Mouse (Mus musculus): ENCODE results near the gene Cldn18.

GRCm38 (mm10) chr9:99706264-99706663 lies 10.8 kb downstream of the Cldn18 start:
- TF ChIP-seq POLR2A (IDR thresholded peaks at IDR 0.05; ENCODE audit: insufficient read depth, low read length), result no peak
- TF ChIP-seq CTCF (IDR thresholded peaks at IDR 0.05; ENCODE audit: low read depth, low read length), result no peak
